Mouse (Mus musculus) MEL (cell line): ENCODE data around the gene Txndc15. TPM values are rescaled to one million over a fixed set of nuclear protein-coding genes. Genes with fewer than 3 reads are reported as not detected.

Source experiments
- DNase-seq: peaks from one replicate; pipeline ENCODE4 v3.0.0; 2011; ENCODE audit warnings: low read depth, low spot score
- H3K27ac ChIP-seq: 2 replicates; pipeline ENCODE4 v1.5.1; 2012; ENCODE audit warnings: low read depth, mild to moderate bottlenecking, control low read depth, low read length, moderate library complexity; ENCODE audit not compliant: control insufficient read depth
- H3K27me3 ChIP-seq, 2 experiments: fragments of 150-350 bp in 1 of 2; sonication (generic) in 1 of 2; 2 replicates each; pipeline ENCODE4 v1.6.1; 2012; ENCODE audit warnings: low read length in 2 of 2, mild to moderate bottlenecking in 2 of 2, improper control_type of control experiment in 1 of 2, moderate library complexity in 1 of 2; ENCODE audit not compliant: insufficient read depth in 2 of 2, control insufficient read depth in 1 of 2
- H3K36me3 ChIP-seq, 2 experiments: 2 replicates each; pipeline ENCODE4 v1.6.1; 2012 to 2014; ENCODE audit warnings: low read length in 2 of 2, improper control_type of control experiment in 1 of 2, inconsistent platforms in 1 of 2, mild to moderate bottlenecking in 1 of 2; ENCODE audit not compliant: insufficient read depth in 2 of 2, control insufficient read depth in 1 of 2
- H3K4me1 ChIP-seq, 2 experiments: fragments of 150-350 bp in 1 of 2; sonication (generic) in 1 of 2; 2 replicates each; pipeline ENCODE4 v1.6.1; 2012; ENCODE audit warnings: low read length in 2 of 2, improper control_type of control experiment in 1 of 2, mild to moderate bottlenecking in 1 of 2; ENCODE audit not compliant: insufficient read depth in 2 of 2, control insufficient read depth in 1 of 2
- H3K4me3 ChIP-seq, 2 experiments: fragments of 150-350 bp in 1 of 2; sonication (generic) in 1 of 2; 2 replicates each; pipeline ENCODE4 v1.5.1; 2012; ENCODE audit warnings: low read depth in 2 of 2, low read length in 2 of 2, mild to moderate bottlenecking in 2 of 2, moderate library complexity in 2 of 2, control low read depth in 1 of 2, improper control_type of control experiment in 1 of 2; ENCODE audit not compliant: control insufficient read depth in 1 of 2, insufficient read depth in 1 of 2
- H3K79me2 ChIP-seq: 2 replicates; pipeline ENCODE4 v1.6.1; 2012; ENCODE audit warnings: mild to moderate bottlenecking, low read length, moderate library complexity; ENCODE audit not compliant: control insufficient read depth, poor library complexity, insufficient read depth
- H3K9ac ChIP-seq: 2 replicates; pipeline ENCODE4 v1.6.1; 2012; ENCODE audit warnings: low read depth, mild to moderate bottlenecking, control low read depth, low read length, moderate library complexity; ENCODE audit not compliant: control insufficient read depth, poor library complexity, severe bottlenecking
- H3K9me3 ChIP-seq: fragments of 150-350 bp; sonication (generic); replicated peaks from 2 replicates; pipeline ENCODE4 v1.6.1; 2012; ENCODE audit warnings: mild to moderate bottlenecking, low read length, improper control_type of control experiment, moderate library complexity; ENCODE audit not compliant: insufficient read depth
- CHD1 ChIP-seq: IDR thresholded peaks from 2 replicates; pipeline ENCODE4 v1.6.1; 2012; ENCODE audit warnings: low read depth, mild to moderate bottlenecking, inconsistent platforms, low read length, improper control_type of control experiment
- CTCF ChIP-seq, 3 experiments: IDR thresholded peaks in 2 of 3; conservative IDR thresholded peaks in 1 of 3; 2 replicates each; pipeline ENCODE4 v1.5.1; 2011 to 2012; ENCODE audit warnings: low read length in 3 of 3, low read depth in 2 of 3, mild to moderate bottlenecking in 2 of 3, improper control_type of control experiment in 1 of 3, inconsistent platforms in 1 of 3, mixed read lengths in 1 of 3, moderate library complexity in 1 of 3; ENCODE audit not compliant: control insufficient read depth in 1 of 3, insufficient read depth in 1 of 3, poor library complexity in 1 of 3, severe bottlenecking in 1 of 3
- E2F4 ChIP-seq: IDR thresholded peaks from 2 replicates; pipeline ENCODE4 v1.6.1; 2011; ENCODE audit warnings: low read depth, low read length, improper control_type of control experiment, borderline replicate concordance
- ELF1 ChIP-seq: IDR thresholded peaks from 2 replicates; pipeline ENCODE4 v1.6.1; 2014; ENCODE audit warnings: low read depth, mild to moderate bottlenecking, inconsistent platforms, low read length, improper control_type of control experiment, moderate library complexity
- EP300 ChIP-seq, 2 experiments: IDR thresholded peaks; 2 replicates each; pipeline ENCODE4 v1.6.1; 2011; ENCODE audit warnings: improper control_type of control experiment in 2 of 2, low read length in 2 of 2, low read depth in 1 of 2, mild to moderate bottlenecking in 1 of 2
- ETS1 ChIP-seq: IDR thresholded peaks from 2 replicates; pipeline ENCODE4 v1.6.1; 2012; ENCODE audit warnings: low read depth, mild to moderate bottlenecking, inconsistent platforms, low read length, improper control_type of control experiment, moderate library complexity
- GABPA ChIP-seq: IDR thresholded peaks from 2 replicates; pipeline ENCODE4 v1.6.1; 2012; ENCODE audit warnings: low read depth, mild to moderate bottlenecking, inconsistent platforms, low read length, improper control_type of control experiment, moderate library complexity
- GATA1 ChIP-seq: IDR thresholded peaks from 2 replicates; pipeline ENCODE4 v1.6.1; 2011; ENCODE audit warnings: low read depth, low read length, improper control_type of control experiment
- HCFC1 ChIP-seq: IDR thresholded peaks from 2 replicates; pipeline ENCODE4 v1.6.1; 2012; ENCODE audit warnings: low read depth, mild to moderate bottlenecking, inconsistent platforms, low read length, improper control_type of control experiment, moderate library complexity
- KAT2A ChIP-seq: conservative IDR thresholded peaks from 2 replicates; pipeline ENCODE4 v1.6.1; 2012; ENCODE audit warnings: low read depth, low read length, improper control_type of control experiment, inconsistent platforms
- MAFK ChIP-seq: IDR thresholded peaks from 2 replicates; pipeline ENCODE4 v1.6.1; 2011; ENCODE audit warnings: low read depth, mild to moderate bottlenecking, low read length, improper control_type of control experiment, borderline replicate concordance
- MAZ ChIP-seq: IDR thresholded peaks from 2 replicates; pipeline ENCODE4 v1.6.1; 2012; ENCODE audit warnings: low read depth, mild to moderate bottlenecking, inconsistent platforms, low read length, improper control_type of control experiment
- MEF2A ChIP-seq: IDR thresholded peaks from 2 replicates; pipeline ENCODE4 v1.6.1; 2014; ENCODE audit warnings: low read depth, mild to moderate bottlenecking, inconsistent platforms, low read length, improper control_type of control experiment; ENCODE audit not compliant: poor library complexity, insufficient replicate concordance, severe bottlenecking; ENCODE audit errors: extremely low read depth
- MYC ChIP-seq: IDR thresholded peaks from 2 replicates; pipeline ENCODE4 v1.6.1; 2011; ENCODE audit warnings: low read depth, mild to moderate bottlenecking, low read length, improper control_type of control experiment, moderate library complexity
- NELFE ChIP-seq: IDR thresholded peaks from 2 replicates; pipeline ENCODE4 v1.6.1; 2011; ENCODE audit warnings: low read depth, low read length, improper control_type of control experiment
- NRF1 ChIP-seq: IDR thresholded peaks from 2 replicates; pipeline ENCODE4 v1.6.1; 2014; ENCODE audit warnings: low read depth, mild to moderate bottlenecking, inconsistent platforms, low read length, improper control_type of control experiment, moderate library complexity; ENCODE audit not compliant: poor library complexity, insufficient read depth, severe bottlenecking
- POLR2A ChIP-seq, 2 experiments: IDR thresholded peaks; 2 replicates each; pipeline ENCODE4 v1.6.1; 2011 to 2012; ENCODE audit warnings: low read length in 2 of 2, mild to moderate bottlenecking in 2 of 2, control low read depth in 1 of 2, improper control_type of control experiment in 1 of 2, low read depth in 1 of 2, moderate library complexity in 1 of 2; ENCODE audit not compliant: control insufficient read depth in 1 of 2, insufficient read depth in 1 of 2, poor library complexity in 1 of 2
- POLR2AphosphoS2 ChIP-seq: IDR thresholded peaks from 2 replicates; pipeline ENCODE4 v1.6.1; 2011; ENCODE audit warnings: low read length, improper control_type of control experiment
- POLR2AphosphoS5 ChIP-seq: IDR thresholded peaks from 2 replicates; pipeline ENCODE4 v1.6.1; 2012; ENCODE audit warnings: low read depth, borderline replicate concordance, mild to moderate bottlenecking, inconsistent platforms, low read length, moderate library complexity, mixed read lengths
- RAD21 ChIP-seq: IDR thresholded peaks from 2 replicates; pipeline ENCODE4 v1.6.1; 2011; ENCODE audit warnings: mild to moderate bottlenecking, low read depth, low read length, improper control_type of control experiment
- RCOR1 ChIP-seq: IDR thresholded peaks from 2 replicates; pipeline ENCODE4 v1.6.1; 2012; ENCODE audit warnings: low read depth, mild to moderate bottlenecking, inconsistent platforms, low read length, improper control_type of control experiment
- SIN3A ChIP-seq: IDR thresholded peaks from 2 replicates; pipeline ENCODE4 v1.6.1; 2012; ENCODE audit warnings: low read length, improper control_type of control experiment, inconsistent platforms
- SMC3 ChIP-seq: IDR thresholded peaks from 2 replicates; pipeline ENCODE4 v1.6.1; 2011; ENCODE audit warnings: low read depth, low read length, improper control_type of control experiment
- TAL1 ChIP-seq: IDR thresholded peaks from 2 replicates; pipeline ENCODE4 v1.6.1; 2012; ENCODE audit warnings: mild to moderate bottlenecking, inconsistent platforms, low read length, moderate library complexity, mixed read lengths
- TBP ChIP-seq: IDR thresholded peaks from 2 replicates; pipeline ENCODE4 v1.8.0; 2011; ENCODE audit warnings: low read depth, low read length, improper control_type of control experiment
- TCF12 ChIP-seq: IDR thresholded peaks from 2 replicates; pipeline ENCODE4 v1.6.1; 2014; ENCODE audit warnings: low read depth, mild to moderate bottlenecking, inconsistent platforms, low read length, improper control_type of control experiment, moderate library complexity
- UBTF ChIP-seq: IDR thresholded peaks from 2 replicates; pipeline ENCODE4 v1.6.1; 2012; ENCODE audit warnings: low read depth, mild to moderate bottlenecking, inconsistent platforms, low read length, improper control_type of control experiment, moderate library complexity, borderline replicate concordance; ENCODE audit not compliant: insufficient read depth
- USF1 ChIP-seq: IDR thresholded peaks from 2 replicates; pipeline ENCODE4 v1.6.1; 2014; ENCODE audit warnings: low read depth, mild to moderate bottlenecking, inconsistent platforms, low read length, improper control_type of control experiment, moderate library complexity
- USF2 ChIP-seq, 2 experiments: IDR thresholded peaks; 2 replicates each; pipeline ENCODE4 v1.6.1; 2011 to 2012; ENCODE audit warnings: improper control_type of control experiment in 2 of 2, low read length in 2 of 2, borderline replicate concordance in 1 of 2, inconsistent platforms in 1 of 2, low read depth in 1 of 2, mild to moderate bottlenecking in 1 of 2; ENCODE audit not compliant: insufficient read depth in 1 of 2
- ZC3H11A ChIP-seq: IDR thresholded peaks from 2 replicates; pipeline ENCODE4 v1.6.1; 2012; ENCODE audit warnings: low read depth, mild to moderate bottlenecking, inconsistent platforms, low read length, improper control_type of control experiment
- ZKSCAN1 ChIP-seq: IDR thresholded peaks from 2 replicates; pipeline ENCODE4 v1.6.1; 2012; ENCODE audit warnings: low read depth, mild to moderate bottlenecking, inconsistent platforms, low read length, improper control_type of control experiment, moderate library complexity
- ZMIZ1 ChIP-seq: IDR thresholded peaks from 2 replicates; pipeline ENCODE4 v1.6.1; 2012; ENCODE audit warnings: low read depth, mild to moderate bottlenecking, inconsistent platforms, low read length, improper control_type of control experiment, moderate library complexity
- ZNF384 ChIP-seq: IDR thresholded peaks from 2 replicates; pipeline ENCODE4 v1.6.1; 2012; ENCODE audit warnings: low read depth, mild to moderate bottlenecking, inconsistent platforms, low read length, improper control_type of control experiment
- polyA plus RNA-seq, 2 experiments: library from polyadenylated mRNA; stranded (reverse) in 1 of 2; unstranded in 1 of 2; fragments of >175 nt in 1 of 2; fragments of >200 nt in 1 of 2; gene quantifications; 2 replicates each; pipeline versions ENCODE4 v1.2.1 to v1.2.4; 2012; ENCODE audit warnings: low replicate concordance in 2 of 2, low read depth in 1 of 2; ENCODE audit not compliant: insufficient read length in 2 of 2, insufficient read depth in 1 of 2, missing spikeins in 1 of 2
- total RNA-seq: library from RNA; depleted of rRNA; stranded (reverse); fragments of 300-350 nt; gene quantifications from 2 replicates; pipeline ENCODE4 v1.2.3, GENCODE M21; 2012

Txndc15 gene
- total and polyA plus RNA-seq, 3 experiments: 31.5 to 43.0 TPM; not detected in 1

DNA sequence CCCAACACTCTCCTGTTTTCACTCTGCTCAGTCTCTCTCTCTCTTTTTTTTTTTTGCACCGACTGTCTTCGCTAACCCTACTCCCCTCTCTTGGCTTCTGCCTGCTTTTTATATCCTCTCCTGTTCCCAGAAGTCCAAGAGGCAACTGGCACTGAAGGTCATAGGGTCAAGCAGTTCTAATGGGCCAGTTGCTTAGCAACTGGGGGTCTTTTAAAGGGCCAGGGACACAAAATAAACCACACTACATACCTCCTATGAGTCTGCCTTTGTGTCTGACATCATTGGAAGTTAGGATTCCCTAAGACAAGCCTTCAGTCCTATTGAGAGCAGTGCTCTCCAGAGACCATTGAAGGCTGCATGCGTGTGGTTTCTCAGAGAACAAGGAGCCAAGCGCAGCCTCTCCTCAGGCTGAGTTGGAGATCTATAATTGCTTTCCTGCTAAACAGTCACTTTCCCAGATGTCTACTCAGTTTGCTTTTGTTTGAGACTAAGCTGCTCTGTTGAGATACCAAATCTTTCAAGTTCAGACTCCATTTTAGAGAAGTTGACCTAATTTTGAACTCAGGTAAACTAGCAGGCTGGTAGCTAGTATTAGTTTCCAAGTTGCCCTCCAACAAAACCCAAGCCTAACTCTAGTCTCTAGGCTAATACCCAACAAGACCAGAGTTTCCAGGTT, 26.4 kb upstream of the Txndc15 start:
- Histone ChIP-seq H3K4me3 (no peak overlapping the region), H3K4me1 (peaks cover 10 to 12% of the 10 kb centered on the region in 2 experiments), H3K79me2 (peaks cover 2% of the 10 kb centered on the region), H3K9ac (no peak overlapping the region), H3K27ac (peak overlapping the region; percentile 38; the same call in 1 of the 2 replicates), H3K9me3 (no peaks in the 10 kb centered on the region)
- TF ChIP-seq MAFK (no peak), ETS1 (0 out of 2 replicates have a peak, but pooled peaks have one; percentile 36), POLR2A (IDR thresholded peaks at IDR 0.05; ENCODE audit: control insufficient read depth in 1 of 2, insufficient read depth in 1 of 2, low read depth in 1 of 2, low read length in 2 of 2, poor library complexity in 1 of 2) (no peak), MAZ (no peak), SIN3A (0 out of 2 replicates have a peak, but pooled peaks have one; percentile 29), POLR2AphosphoS5 (no peak), ELF1 (no peak), TAL1 (peak; percentile 82), E2F4 (no peak), GATA1 (peak; percentile 65; the same call in 1 of the 2 replicates), KAT2A (no peak), USF2 (IDR thresholded peaks at IDR 0.05; ENCODE audit: borderline replicate concordance in 1 of 2, insufficient read depth in 1 of 2, low read depth in 1 of 2, low read length in 2 of 2) (no peak), UBTF (no peak), EP300 (IDR thresholded peaks at IDR 0.05; ENCODE audit: low read depth in 1 of 2, low read length in 2 of 2) (peak; percentile 75 to 82), RCOR1 (no peak), RAD21 (no peak), TCF12 (peak; percentile 75), ZNF384 (no peak), TBP (peak; percentile 72), MEF2A (no peak), SMC3 (no peak), CHD1 (no peak), ZC3H11A (no peak), POLR2AphosphoS2 (no peak), ZKSCAN1 (no peak), USF1 (no peak), GABPA (no peak), ZMIZ1 (no peak), NRF1 (no peak), HCFC1 (no peak), MYC (no peak), CTCF (IDR thresholded peaks at IDR 0.05 in 2 of 3, conservative IDR thresholded peaks at IDR 0.05 in 1 of 3; ENCODE audit: control insufficient read depth in 1 of 3, insufficient read depth in 1 of 3, low read depth in 2 of 3, low read length in 3 of 3, poor library complexity in 1 of 3, severe bottlenecking in 1 of 3) (no peak), NELFE (no peak)
- TF ChIP-seq, all 39 proteins: peak for 7
- peak; percentile 71 for DNase-seq
- no peaks in the 10 kb centered on the region for H3K27me3 ChIP-seq
- peaks cover 0 to 8% of the 10 kb centered on the region in 2 experiments; a peak in 2 of 4 replicates for H3K36me3 ChIP-seq
